Mouse (Mus musculus): ENCODE data around the gene Tyw1. TPM values are rescaled to one million over a fixed set of nuclear protein-coding genes. Genes with fewer than 3 reads are reported as not detected.

Tyw1 gene
- polyA plus RNA-seq, 1 experiment from 2014 or later = 25.4 TPM

DNA sequence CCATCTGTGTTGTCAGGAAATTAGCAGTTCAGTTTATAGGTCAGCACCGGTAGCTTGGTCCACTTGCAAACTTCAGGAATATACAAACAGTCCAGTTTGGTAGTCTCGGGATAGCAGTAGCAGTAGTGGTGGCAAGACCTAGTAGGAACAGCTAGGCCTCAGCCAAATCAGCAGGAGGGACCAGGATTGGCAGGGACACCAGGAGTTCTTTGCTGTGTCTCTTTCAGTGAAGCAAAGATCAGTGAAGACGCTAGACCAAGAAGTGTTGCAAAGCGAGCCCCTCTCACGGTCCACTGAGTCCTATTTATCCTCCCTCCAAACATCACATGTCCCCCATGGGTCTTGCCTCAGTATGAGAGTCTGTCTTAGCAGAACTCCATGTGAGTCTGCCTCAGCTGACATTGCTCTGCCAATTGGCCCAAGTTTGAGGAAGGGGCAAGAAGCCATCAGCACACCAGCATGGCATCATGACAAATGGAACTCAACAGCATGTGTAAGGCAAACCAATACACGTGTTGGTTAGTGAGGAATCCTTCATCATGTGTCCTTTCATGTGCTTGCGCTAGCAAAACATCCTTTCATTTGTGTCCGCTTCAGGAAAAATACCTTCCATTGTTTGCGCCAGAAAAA is 43.5 kb downstream of the Tyw1 start:
- Histone ChIP-seq H3K9me3 (ENCODE audit: control insufficient read depth, low read length) (no peaks in the 10 kb centered on the region), H3K36me3 (ENCODE audit: control insufficient read depth, insufficient read depth) (peaks cover 4% of the 10 kb centered on the region; the same call in 1 of the 2 replicates), H3K27ac (ENCODE audit: low read length) (no peak overlapping the region), H3K27me3 (replicated peaks; ENCODE audit: control insufficient read depth, insufficient read depth, low read length) (no peaks in the 10 kb centered on the region), H3K4me2 (ENCODE audit: low read length) (no peak overlapping the region), H3K4me3 (replicated peaks; ENCODE audit: low read length) (no peak overlapping the region), H3K9ac (replicated peaks; ENCODE audit: low read depth, low read length) (no peak overlapping the region), H3K4me1 (replicated peaks; ENCODE audit: control insufficient read depth, insufficient read depth, low read length) (peaks cover 11% of the 10 kb centered on the region)
- no peak for ATAC-seq
- 91% methylated on average over 9 of the region's 9 CpGs for WGBS

DNA sequence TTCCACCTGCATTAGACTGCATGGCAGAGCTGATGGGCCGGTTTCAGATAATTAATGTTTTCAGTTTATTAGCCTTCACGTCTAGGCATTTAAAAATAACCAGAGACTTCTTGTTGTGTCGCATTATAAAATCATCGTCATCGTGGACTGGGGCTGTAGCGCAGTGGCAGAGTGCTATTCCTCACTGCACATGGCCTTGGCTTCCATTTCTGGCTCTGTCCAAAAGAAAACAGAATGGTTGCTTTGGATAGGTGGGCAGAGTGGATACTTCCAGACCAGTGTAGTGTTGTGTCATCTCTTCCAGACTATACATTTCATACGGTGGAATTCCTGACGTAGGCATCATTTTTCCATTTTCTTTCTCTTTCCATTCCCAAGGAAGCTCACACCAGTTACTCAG is 44.1 kb downstream of the Tyw1 start:
- ATAC-seq = no peak
- Histone ChIP-seq H3K9ac (replicated peaks; ENCODE audit: low read depth, low read length) (no peak overlapping the region), H3K4me2 (ENCODE audit: low read length) (no peak overlapping the region), H3K4me3 (replicated peaks; ENCODE audit: low read length) (no peak overlapping the region), H3K36me3 (ENCODE audit: control insufficient read depth, insufficient read depth) (peaks cover 7% of the 10 kb centered on the region; the same call in 1 of the 2 replicates), H3K4me1 (replicated peaks; ENCODE audit: control insufficient read depth, insufficient read depth, low read length) (peaks cover 5% of the 10 kb centered on the region), H3K27me3 (replicated peaks; ENCODE audit: control insufficient read depth, insufficient read depth, low read length) (no peaks in the 10 kb centered on the region), H3K27ac (ENCODE audit: low read length) (no peak overlapping the region), H3K9me3 (ENCODE audit: control insufficient read depth, low read length) (no peaks in the 10 kb centered on the region)
- WGBS = 85% methylated on average over 8 of the region's 8 CpGs

DNA sequence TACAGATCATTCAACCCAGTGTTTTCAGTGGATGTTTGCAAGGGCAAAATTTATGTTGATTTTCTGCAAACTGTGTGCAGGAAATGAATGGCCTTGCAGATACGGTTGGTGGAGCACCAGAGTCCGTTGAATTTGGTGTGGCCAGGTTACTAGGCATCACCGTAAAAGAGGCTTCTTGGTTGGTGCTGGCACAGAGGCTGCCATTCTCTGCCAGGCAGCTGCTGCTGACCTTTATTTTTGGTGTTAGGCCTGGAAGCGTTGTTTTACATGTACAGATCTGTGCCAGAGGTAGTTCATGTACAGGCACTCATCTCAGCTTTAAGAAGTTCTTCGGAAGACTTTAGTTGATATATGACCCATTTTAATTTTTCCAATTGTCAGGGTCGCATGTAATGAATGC is 48.2 kb downstream of the Tyw1 start:
- H3K27me3 ChIP-seq (replicated peaks; ENCODE audit: control insufficient read depth, insufficient read depth, low read length) = no peaks in the 10 kb centered on the region
- no peaks in the 10 kb centered on the region for H3K4me1 ChIP-seq (replicated peaks; ENCODE audit: control insufficient read depth, insufficient read depth, low read length)
- peaks cover 11% of the 10 kb centered on the region; the same call in 1 of the 2 replicates for H3K36me3 ChIP-seq (ENCODE audit: control insufficient read depth, insufficient read depth)
- H3K4me2 ChIP-seq (ENCODE audit: low read length) = no peak overlapping the region
- no peak overlapping the region for H3K4me3 ChIP-seq (replicated peaks; ENCODE audit: low read length)
- no peaks in the 10 kb centered on the region for H3K9me3 ChIP-seq (ENCODE audit: control insufficient read depth, low read length)
- ATAC-seq = no peak
- H3K27ac ChIP-seq (ENCODE audit: low read length) = no peak overlapping the region
- WGBS = 90% methylated on average over 6 of the region's 6 CpGs
- H3K9ac ChIP-seq (replicated peaks; ENCODE audit: low read depth, low read length) = no peak overlapping the region

DNA sequence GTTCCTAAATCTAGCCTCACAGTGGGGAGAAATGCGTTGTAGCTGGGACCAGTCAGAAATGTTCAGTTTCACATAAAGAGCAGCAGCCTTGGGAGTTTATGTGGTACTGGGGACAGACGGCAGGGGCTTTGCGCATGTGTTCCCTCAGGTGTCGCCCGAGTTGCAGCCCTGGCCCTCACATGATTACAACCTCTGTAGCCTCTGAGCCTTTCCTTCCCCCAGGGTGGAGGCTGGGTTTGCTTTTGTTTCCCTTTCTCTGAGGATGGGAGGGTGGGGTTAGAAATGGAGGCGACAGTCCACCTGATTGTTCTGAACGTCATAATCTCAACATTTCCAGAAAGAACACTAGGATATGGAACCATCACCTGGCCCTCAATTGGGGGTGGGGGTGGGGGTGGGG is 52.5 kb downstream of the Tyw1 start:
- WGBS = 68% methylated on average over 7 of the region's 7 CpGs
- peaks cover 11% of the 10 kb centered on the region; the same call in 1 of the 2 replicates for H3K36me3 ChIP-seq (ENCODE audit: control insufficient read depth, insufficient read depth)

DNA sequence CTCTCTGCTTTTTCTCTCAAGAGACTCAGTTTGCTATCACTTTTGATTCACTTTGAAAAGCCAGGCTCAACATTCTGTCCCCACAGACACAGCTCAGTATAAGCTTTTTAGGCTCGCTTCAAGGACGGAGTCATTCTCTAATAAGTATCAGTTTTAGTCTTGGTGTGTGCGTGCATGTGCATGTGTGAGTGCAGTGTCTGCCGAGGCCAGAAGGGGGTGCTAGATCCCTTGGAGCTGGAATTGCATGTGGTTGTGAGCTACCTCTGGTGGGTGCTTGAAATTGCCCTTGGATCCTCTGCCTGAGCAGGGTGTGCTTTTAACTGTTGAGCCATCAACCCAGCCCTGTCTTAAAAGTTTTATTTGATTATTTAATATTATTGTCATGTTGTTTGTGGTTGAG is 54.7 kb downstream of the Tyw1 start:
- H3K4me1 ChIP-seq (replicated peaks; ENCODE audit: control insufficient read depth, insufficient read depth, low read length) = no peaks in the 10 kb centered on the region
- H3K9me3 ChIP-seq (ENCODE audit: control insufficient read depth, low read length) = no peaks in the 10 kb centered on the region
- H3K36me3 ChIP-seq (ENCODE audit: control insufficient read depth, insufficient read depth) = peaks cover 5% of the 10 kb centered on the region; the same call in 1 of the 2 replicates
- no peak for ATAC-seq
- WGBS = 98% methylated on average over 4 of the region's 4 CpGs
- H3K4me2 ChIP-seq (ENCODE audit: low read length) = no peak overlapping the region
- H3K27me3 ChIP-seq (replicated peaks; ENCODE audit: control insufficient read depth, insufficient read depth, low read length) = no peaks in the 10 kb centered on the region
- H3K9ac ChIP-seq (replicated peaks; ENCODE audit: low read depth, low read length) = no peak overlapping the region
- H3K27ac ChIP-seq (ENCODE audit: low read length) = no peak overlapping the region
- H3K4me3 ChIP-seq (replicated peaks; ENCODE audit: low read length) = no peak overlapping the region

More for the DNA sequence above, 52.5 kb downstream of the Tyw1 start:
- no peak for ATAC-seq
- H3K9me3 ChIP-seq (ENCODE audit: control insufficient read depth, low read length) = no peaks in the 10 kb centered on the region
- no peak overlapping the region for H3K4me2 ChIP-seq (ENCODE audit: low read length)
- no peak overlapping the region for H3K9ac ChIP-seq (replicated peaks; ENCODE audit: low read depth, low read length)
- no peak overlapping the region for H3K27ac ChIP-seq (ENCODE audit: low read length)
- H3K4me1 ChIP-seq (replicated peaks; ENCODE audit: control insufficient read depth, insufficient read depth, low read length) = no peaks in the 10 kb centered on the region
- H3K4me3 ChIP-seq (replicated peaks; ENCODE audit: low read length) = no peak overlapping the region
- no peaks in the 10 kb centered on the region for H3K27me3 ChIP-seq (replicated peaks; ENCODE audit: control insufficient read depth, insufficient read depth, low read length)

DNA sequence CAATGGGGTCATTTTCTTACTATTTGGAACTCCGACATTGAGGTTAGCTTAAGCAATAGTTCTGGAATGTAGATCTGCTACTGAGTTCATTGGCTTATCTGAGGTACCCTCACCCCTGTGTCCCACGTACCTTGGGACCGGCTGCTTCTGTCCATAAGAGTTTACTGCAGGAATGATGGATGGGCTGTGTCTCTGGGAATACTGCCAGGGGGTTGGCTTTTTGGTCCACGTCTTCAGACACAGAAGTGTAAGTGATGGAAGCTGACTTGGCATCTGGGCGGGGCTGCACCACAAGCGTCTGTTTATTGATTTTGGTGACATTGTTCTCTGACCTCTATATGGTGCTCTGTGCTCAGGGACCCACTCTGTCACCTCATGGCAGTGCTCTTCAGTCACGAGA is 55.4 kb downstream of the Tyw1 start:
- whole genome bisulfite sequencing = 91% methylated on average over 7 of the region's 7 CpGs
- H3K4me2 ChIP-seq (ENCODE audit: low read length) = no peak overlapping the region
- no peak overlapping the region for H3K4me3 ChIP-seq (replicated peaks; ENCODE audit: low read length)
- H3K36me3 ChIP-seq (ENCODE audit: control insufficient read depth, insufficient read depth) = peaks cover 2% of the 10 kb centered on the region; the same call in 1 of the 2 replicates
- no peak for ATAC-seq
- no peak overlapping the region for H3K27ac ChIP-seq (ENCODE audit: low read length)
- no peaks in the 10 kb centered on the region for H3K4me1 ChIP-seq (replicated peaks; ENCODE audit: control insufficient read depth, insufficient read depth, low read length)
- no peak overlapping the region for H3K9ac ChIP-seq (replicated peaks; ENCODE audit: low read depth, low read length)
- H3K27me3 ChIP-seq (replicated peaks; ENCODE audit: control insufficient read depth, insufficient read depth, low read length) = no peaks in the 10 kb centered on the region
- no peaks in the 10 kb centered on the region for H3K9me3 ChIP-seq (ENCODE audit: control insufficient read depth, low read length)

DNA sequence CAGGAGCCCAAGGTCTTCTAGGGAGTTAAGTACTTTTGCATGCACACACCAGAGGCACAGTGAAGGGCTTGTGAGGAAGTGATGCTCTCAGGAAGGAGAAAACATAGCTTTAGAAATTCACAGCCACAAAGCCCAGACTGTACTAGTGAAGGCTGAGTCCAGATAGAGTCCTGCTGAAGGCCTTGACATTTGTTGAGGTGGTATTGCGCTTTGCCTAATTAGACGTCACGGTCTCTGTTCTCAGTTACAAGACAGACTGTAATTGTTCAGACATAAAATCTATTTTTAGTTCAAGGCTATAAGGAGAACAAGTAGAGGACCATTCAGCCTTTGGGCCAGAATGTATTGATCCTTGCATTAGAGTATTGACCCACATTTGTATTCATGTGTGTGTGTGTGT is 58.1 kb downstream of the Tyw1 start:
- Histone ChIP-seq H3K4me3 (replicated peaks; ENCODE audit: low read length) (no peak overlapping the region), H3K27me3 (replicated peaks; ENCODE audit: control insufficient read depth, insufficient read depth, low read length) (no peaks in the 10 kb centered on the region), H3K9me3 (ENCODE audit: control insufficient read depth, low read length) (no peaks in the 10 kb centered on the region), H3K4me2 (ENCODE audit: low read length) (no peak overlapping the region), H3K9ac (replicated peaks; ENCODE audit: low read depth, low read length) (no peak overlapping the region), H3K27ac (ENCODE audit: low read length) (no peak overlapping the region), H3K36me3 (ENCODE audit: control insufficient read depth, insufficient read depth) (no peaks in the 10 kb centered on the region), H3K4me1 (replicated peaks; ENCODE audit: control insufficient read depth, insufficient read depth, low read length) (no peaks in the 10 kb centered on the region)
- 82% methylated on average over 3 of the region's 3 CpGs for WGBS
- no peak for ATAC-seq

DNA sequence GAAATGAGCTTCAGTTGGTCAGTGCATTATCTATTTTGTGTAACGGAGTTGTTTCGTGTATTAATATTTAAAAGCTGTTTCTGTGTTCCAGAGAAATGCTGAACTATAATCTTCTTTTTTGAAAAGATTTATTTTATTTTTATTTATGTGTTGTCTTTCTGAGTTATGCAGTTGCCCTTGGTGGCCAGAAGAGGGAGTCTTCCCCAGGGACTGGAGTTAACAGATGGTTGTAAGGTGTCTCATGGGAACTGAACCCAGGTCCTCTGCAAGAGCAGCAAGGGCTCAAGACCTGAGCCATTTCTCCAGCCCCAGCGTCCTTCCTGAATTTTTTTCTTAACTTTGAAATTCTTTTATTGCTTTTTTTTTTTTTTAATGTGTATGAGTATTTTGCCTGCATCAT is 59.5 kb downstream of the Tyw1 start:
- Histone ChIP-seq H3K4me2 (ENCODE audit: low read length) (no peak overlapping the region), H3K9ac (replicated peaks; ENCODE audit: low read depth, low read length) (no peak overlapping the region), H3K27me3 (replicated peaks; ENCODE audit: control insufficient read depth, insufficient read depth, low read length) (no peaks in the 10 kb centered on the region), H3K27ac (ENCODE audit: low read length) (no peak overlapping the region), H3K4me3 (replicated peaks; ENCODE audit: low read length) (no peak overlapping the region), H3K4me1 (replicated peaks; ENCODE audit: control insufficient read depth, insufficient read depth, low read length) (no peaks in the 10 kb centered on the region), H3K36me3 (ENCODE audit: control insufficient read depth, insufficient read depth) (no peaks in the 10 kb centered on the region), H3K9me3 (ENCODE audit: control insufficient read depth, low read length) (no peaks in the 10 kb centered on the region)
- ATAC-seq = no peak
- whole genome bisulfite sequencing = over 99% methylated on average over 3 of the region's 3 CpGs

DNA sequence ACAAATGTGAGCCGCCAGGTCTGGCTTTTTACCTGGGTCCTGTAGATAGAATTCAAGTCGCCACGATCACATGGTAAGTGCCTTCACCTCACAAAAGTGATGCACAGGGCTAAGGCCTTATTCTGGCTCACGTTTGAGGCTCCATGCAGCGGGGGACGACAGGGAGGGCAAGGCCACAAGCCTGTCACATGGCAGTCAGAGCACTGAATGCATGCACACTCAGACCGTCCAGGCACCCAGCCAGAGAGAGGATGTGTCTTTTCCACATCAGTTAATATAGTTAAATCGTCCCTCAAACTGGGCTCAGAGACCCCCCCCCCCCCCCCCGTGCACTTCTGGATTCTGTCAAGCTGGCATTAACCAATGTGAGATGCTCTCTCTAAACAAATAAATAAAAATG is 60.9 kb downstream of the Tyw1 start:
- no peaks in the 10 kb centered on the region for H3K27me3 ChIP-seq (replicated peaks; ENCODE audit: control insufficient read depth, insufficient read depth, low read length)
- ATAC-seq = no peak
- no peak overlapping the region for H3K27ac ChIP-seq (ENCODE audit: low read length)
- H3K4me1 ChIP-seq (replicated peaks; ENCODE audit: control insufficient read depth, insufficient read depth, low read length) = no peaks in the 10 kb centered on the region
- no peak overlapping the region for H3K4me2 ChIP-seq (ENCODE audit: low read length)
- WGBS = 75% methylated on average over 9 of the region's 9 CpGs
- H3K4me3 ChIP-seq (replicated peaks; ENCODE audit: low read length) = no peak overlapping the region
- H3K9ac ChIP-seq (replicated peaks; ENCODE audit: low read depth, low read length) = no peak overlapping the region
- no peaks in the 10 kb centered on the region for H3K36me3 ChIP-seq (ENCODE audit: control insufficient read depth, insufficient read depth)
- H3K9me3 ChIP-seq (ENCODE audit: control insufficient read depth, low read length) = no peaks in the 10 kb centered on the region

DNA sequence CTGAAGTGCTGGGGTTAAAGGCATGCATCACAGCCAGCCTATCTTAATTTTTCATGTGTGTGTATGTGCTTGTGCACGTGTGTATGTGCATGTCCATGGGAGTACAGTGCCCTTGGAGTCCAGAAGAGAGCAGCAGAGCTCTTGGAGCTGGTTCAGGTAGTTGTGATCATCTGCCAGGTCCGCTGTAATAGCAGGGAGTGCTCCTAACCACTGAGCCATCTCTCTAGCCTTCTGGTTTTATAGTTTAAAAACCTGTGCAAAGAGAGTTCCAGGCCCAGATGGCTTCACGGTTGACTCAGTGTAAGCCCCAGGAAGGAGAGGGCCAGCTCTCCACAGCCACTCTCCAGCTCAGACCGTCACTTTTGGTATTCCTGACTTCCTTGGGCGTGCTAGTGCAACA is 64.4 kb downstream of the Tyw1 start:
- ATAC-seq = no peak
- peaks cover 3% of the 10 kb centered on the region; the same call in 1 of the 2 replicates for H3K9me3 ChIP-seq (ENCODE audit: control insufficient read depth, low read length)
- no peak overlapping the region for H3K4me2 ChIP-seq (ENCODE audit: low read length)
- H3K36me3 ChIP-seq (ENCODE audit: control insufficient read depth, insufficient read depth) = peaks cover 3% of the 10 kb centered on the region; the same call in 1 of the 2 replicates
- 91% methylated on average over 5 of the region's 5 CpGs for WGBS
- H3K27ac ChIP-seq (ENCODE audit: low read length) = no peak overlapping the region
- H3K9ac ChIP-seq (replicated peaks; ENCODE audit: low read depth, low read length) = no peak overlapping the region
- H3K4me3 ChIP-seq (replicated peaks; ENCODE audit: low read length) = no peak overlapping the region
- 0 out of 2 replicates have a peak, but pooled peaks cover 3% of the 10 kb centered on the region for H3K4me1 ChIP-seq (replicated peaks; ENCODE audit: control insufficient read depth, insufficient read depth, low read length)
- no peaks in the 10 kb centered on the region for H3K27me3 ChIP-seq (replicated peaks; ENCODE audit: control insufficient read depth, insufficient read depth, low read length)

Measured in forebrain, embryonic 16.5 days (tissue).